Mouse (Mus musculus) thymus, postnatal 25 days (tissue): ENCODE results near the gene Ddhd1.
"Not testable (repeated sequence)": the region's sequence is repeated elsewhere in the genome, so short reads cannot be mapped to it uniquely, and the experiment has no call there.

Experiments
- DNase-seq: peaks from one replicate; pipeline ENCODE4 v3.0.0; 2022

Ddhd1 gene

DNA sequence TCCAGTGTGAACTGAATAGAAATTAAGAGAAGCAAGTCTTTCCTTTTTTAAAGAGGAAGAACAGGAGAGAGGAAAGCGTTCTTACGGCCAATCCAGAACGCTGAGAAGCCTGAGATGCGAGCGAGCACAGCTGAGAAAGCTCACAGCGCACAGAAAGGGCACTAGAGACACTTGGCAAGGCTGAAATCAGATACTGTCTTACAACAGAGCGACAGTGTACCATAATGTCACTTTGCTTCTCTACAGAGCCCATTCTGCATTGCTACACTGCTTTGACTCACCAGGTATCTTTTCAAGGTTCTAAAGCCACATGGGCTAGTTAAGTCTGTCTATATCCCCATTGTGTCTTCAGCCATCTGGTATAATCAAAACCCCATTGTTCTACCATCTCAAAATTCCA, 13.7 kb downstream of the Ddhd1 start:
- no peak for DNase-seq

GRCm38 (mm10) chr14:45643461-45643860, 14.5 kb downstream of the Ddhd1 start:
- DNase-seq: no peak

DNA sequence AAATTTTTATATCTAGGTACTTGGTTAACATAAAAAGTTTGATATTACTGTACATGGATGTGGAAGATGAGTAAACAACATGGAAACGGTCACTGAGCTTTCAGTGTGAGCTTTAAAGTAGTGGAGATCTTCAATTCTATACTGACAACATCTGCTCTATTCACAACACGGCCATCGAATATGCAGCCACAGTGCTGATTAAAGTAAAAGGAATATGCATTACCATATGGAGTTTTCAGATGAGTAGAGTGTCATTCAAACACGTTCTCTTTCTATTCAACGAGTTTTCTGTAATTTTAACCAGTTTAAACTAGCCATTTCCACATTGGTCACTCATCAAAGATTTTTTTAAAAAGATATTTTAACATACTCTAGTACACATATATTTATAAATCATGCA, 15.1 kb downstream of the Ddhd1 start:
- DNase-seq: no peak

GRCm38 (mm10) chr14:45642217-45642616, 15.7 kb downstream of the Ddhd1 start:
- no peak for DNase-seq

DNA sequence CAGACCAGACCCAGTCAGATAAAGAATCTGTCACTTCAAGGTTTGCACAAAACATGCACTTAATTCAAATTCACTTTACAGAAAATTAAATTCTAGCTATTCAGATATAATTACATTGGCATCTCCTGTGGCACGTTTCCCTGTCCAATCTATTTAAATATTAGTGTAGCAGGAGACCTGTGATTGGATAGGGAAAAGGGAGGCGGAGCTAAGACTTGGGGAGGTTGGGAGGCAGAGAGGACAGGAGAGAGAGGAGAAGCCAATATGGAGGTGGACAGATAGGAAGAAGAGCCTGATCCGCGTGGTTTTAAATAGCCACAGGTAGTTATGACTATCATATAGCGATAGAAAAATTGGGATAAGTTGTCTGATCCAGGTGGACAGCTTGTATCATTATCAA, 19.2 kb downstream of the Ddhd1 start:
- DNase-seq: no peak

GRCm38 (mm10) chr14:45635496-45635895, 22.4 kb downstream of the Ddhd1 start:
- DNase-seq: no peak

DNA sequence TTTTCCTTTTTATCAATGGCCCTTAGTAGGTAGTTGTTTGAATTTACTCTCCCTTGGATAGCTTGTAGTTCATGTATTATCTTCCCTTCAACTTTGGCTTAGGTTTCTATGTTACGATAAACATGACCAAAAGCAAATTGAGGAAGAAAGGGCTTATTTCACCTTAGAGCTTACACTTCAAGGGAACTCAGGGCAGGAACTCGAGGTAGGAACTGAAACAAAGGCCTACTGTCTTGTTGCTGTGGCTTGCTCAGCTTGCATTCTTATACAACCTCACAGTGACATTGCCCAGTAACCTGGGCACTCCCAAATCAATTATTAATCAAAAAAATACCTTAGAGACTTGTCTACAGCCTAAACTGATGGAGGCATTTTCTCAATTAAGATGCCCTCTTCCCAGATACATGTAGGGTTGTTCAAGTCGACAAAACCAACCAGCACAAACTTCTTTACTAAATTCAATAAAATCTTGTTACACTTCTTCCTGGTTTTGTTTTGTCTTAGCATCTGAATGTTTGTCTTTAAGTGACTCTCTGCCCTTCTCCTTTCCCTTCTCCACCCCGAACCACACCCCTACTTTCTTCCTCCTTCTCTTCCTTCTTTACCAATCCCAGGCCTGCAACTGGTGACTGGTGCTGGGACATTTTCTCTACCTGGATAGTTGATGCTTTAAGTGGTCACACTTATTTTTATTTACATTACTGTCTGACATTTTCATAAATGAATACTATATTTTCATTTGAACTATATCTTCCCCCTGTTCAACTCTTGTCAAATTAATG, 25.0 kb downstream of the Ddhd1 start:
- DNase-seq: no peak

DNA sequence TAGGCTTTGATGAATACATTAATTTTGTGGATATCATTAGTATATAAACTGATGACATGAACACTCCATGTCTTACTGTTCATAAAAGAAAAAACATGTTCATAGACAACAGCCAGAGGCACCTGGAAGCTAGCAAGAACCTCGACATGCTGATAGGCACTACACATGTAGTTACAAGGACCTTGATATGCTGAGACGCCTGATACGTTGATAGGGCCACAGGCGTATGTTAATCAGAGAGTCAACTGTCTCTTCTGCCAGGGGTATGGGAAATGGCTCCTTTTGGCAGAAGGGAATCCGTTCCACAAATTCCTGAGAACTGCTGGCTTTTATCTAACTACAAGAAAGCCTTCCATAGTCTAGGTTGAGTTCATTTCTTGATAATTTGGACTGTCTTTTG, 27.4 kb downstream of the Ddhd1 start:
- no peak for DNase-seq

DNA sequence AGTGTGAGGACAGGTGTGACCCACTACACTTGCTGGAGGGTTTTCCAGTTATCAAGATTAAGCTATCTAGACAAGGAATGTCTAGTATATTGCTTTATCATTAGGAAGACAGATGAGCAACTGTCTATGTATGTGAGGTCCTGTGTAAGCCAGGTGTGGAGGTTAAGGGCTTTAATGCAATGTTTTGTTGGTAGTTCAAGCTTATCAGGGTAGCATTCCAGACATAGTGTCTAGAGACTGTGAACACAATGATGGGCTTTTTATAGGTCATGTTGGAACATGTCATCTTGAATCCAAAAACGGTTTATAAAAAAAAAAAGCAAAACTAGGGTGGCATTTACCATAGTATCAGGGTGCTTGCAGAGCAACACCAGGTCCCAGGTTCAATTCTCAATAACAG, 28.0 kb downstream of the Ddhd1 start:
- no peak for DNase-seq

- no peak for DNase-seq
Measured at GRCm38 (mm10) chr14:45618351-45618750, 39.6 kb downstream of the Ddhd1 start.

DNA sequence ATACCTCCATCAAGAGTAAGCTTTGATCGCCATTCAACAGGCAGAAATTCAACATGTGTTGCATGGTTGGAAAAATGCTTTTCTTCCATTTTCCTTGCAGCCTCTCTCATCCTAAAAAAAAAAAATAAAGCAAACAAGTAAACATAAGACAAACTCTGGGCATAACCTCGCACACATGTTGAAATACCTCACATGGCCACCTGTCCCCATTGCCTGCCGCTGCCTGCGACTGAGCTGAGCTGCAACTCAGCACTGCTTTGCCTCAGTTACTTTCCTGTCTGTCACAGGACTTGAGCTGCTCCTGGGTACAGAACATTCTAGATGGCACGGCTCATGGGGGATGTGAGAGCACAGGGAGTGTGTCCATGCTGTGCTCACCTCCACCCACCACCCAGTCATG, 41.4 kb downstream of the Ddhd1 start:
- DNase-seq: no peak

- no peak for DNase-seq
Measured at GRCm38 (mm10) chr14:45615776-45616175, 42.2 kb downstream of the Ddhd1 start.

DNA sequence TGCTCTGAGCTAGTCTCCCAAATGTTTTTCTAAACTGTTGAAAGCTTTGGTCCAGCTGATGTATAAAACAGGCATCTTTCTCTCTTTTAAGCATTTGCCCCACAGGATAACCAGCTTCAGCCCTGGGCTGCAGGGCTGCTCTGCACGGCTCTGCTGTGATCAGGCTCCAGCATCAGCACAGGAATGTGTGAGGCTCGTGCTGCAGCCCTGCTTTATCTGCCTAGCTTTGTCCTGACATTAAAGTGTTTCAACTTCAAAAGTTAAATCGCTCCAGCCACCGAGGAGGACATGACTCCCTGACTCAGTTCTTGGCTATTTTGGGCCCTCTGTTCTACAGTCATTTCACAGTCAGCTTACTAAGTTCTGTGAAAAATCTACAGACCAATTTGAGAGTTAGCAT, 43.1 kb downstream of the Ddhd1 start:
- DNase-seq: no peak

- DNase-seq: no peak
Measured at GRCm38 (mm10) chr14:45614406-45614805, 43.5 kb downstream of the Ddhd1 start.

DNA sequence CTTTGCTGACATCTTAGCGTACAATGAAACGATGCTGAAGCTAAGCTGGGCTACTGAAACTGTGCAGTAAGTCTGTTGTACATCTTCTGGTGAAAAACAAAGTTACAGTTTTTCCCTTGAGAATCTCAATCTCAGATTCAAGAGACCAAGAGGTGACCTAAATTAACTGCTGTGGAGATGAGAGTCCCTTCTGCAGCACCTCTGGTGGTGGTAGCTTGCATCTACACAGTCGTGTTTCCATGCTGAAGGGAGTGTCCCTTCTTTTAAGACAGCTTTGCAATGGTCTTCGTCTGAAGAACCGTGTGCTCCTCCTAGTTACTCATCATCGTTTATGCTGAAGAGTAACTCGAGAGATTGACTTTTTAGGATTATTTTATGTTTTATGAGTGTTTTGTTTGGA, 46.3 kb downstream of the Ddhd1 start:
- no peak for DNase-seq

GRCm38 (mm10) chr14:45602002-45602401, 55.9 kb downstream of the Ddhd1 start:
- DNase-seq: no peak

DNA sequence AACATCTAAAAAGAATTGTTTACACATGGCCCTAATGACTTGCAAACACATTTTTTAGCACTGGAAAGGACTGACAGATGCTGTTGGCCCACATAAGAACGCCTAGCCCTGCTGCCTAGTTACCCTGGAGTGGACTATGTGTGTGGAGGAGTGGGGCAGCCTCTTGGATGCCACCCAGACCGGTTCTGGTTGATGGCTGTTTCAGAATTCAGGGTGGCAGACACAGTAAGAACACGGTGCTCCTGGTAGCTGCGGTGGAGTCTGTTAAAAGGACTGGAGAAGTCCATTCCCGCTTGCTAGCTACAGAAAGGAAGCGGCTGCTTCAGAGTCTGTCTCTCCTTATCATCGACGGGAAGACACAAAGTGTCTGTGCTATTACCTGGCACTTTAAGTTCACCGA, 57.4 kb downstream of the Ddhd1 start:
- DNase-seq: no peak

DNA sequence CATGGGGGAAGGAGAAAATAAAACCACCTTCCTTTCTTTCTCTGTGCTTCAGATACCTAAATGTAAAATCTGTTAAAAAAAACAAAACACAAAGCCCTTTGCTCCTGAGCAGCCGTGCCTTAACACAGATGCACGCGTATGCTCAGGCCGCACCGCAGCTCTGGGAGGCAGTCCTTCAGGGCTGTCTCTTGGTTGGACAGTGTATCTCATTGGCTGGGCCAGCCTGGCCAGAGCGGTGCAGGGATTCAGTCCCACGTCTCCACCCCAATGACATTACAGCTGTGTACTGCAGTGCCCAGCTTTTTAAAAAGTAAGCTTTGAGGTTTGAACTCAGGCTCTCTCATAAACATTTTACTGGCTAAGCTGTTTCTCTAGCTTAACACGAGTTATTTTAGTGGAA, 60.1 kb downstream of the Ddhd1 start:
- DNase-seq: no peak

DNA sequence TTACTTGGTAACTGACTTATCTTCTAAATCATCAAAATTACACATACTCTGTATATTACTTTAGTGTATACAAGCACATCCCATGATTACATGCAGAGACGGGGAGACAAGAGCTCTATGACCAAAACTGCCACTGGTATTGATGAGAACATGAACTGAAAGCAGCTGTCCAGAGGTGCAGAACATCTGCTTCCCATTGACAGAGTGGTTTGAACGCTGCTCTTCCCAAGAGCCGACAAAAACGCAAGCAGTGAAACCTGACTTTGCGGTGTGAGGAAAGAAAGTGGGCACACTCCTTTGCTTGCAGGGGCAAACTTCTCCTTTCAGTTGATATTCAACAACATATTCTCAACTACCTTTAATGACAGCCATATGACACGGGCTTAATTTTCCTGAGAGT, 64.7 kb downstream of the Ddhd1 start:
- no peak for DNase-seq

DNA sequence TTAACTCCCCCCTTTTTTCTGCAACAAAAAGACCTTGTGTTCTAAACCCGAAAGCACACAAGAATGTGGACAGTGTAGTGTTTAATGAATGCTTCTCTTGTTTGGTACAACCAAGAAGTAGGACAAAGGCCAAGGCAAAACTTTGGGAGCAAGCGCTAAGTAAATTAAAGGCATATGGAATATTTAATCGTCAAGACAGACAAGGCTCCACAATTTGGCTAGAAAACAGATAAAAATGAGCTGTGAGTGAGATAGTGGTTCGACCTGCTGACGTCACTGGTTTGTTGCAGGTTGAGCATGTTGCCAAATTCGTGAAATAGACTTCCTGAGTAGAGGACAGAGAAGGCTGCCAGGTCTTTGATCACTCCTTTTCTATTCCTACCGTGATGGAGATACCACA, 69.5 kb downstream of the Ddhd1 start:
- DNase-seq: no peak

DNA sequence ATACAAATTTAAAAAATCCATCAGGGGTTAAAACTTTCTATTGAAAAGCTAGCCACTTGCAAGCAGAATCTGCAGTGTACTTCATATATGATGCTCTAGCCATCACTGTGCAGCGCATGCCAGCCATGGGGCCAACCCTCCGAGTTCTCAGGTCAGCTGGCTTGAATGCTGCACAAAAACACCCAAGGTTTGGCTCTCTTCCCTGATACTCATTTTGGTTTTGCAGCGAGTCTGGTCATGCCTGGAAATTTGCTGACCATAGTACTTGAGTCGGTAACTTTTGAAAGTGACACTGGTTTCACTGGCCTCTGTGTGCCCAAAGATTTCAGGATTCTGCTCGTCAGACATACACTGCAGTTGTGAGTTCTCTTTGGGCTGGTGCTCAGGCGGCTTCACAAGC, 70.4 kb downstream of the Ddhd1 start:
- DNase-seq: no peak

DNA sequence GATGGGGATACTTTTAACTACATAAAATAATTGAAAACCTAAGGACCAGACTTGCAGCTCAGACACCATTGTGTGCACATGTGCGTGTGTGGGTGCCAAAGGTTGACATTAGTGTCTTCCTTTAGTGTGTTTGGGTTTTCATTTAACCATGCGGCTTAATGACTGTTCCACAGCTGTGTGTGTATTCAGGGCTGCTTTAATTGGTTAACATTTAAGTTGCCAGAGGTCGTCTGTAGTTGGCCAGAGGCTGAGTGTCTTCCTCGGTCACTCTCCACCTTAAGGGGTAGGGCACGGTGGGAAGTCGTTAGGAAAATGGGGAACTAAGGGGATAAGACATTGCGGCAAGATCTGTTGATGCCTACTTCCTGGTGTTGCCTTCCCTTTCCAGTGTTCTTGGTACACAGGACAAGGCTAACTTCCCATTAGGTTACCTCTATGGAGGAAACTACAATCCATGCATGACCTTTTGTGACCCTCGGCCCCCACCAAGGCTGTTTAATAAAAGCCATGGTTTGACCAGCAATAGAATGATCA, 74.4 kb downstream of the Ddhd1 start:
- DNase-seq: no peak

- DNase-seq: not testable (repeated sequence)
Measured at GRCm38 (mm10) chr14:45580923-45581827, 76.8 kb downstream of the Ddhd1 start.
